Mouse (Mus musculus): ENCODE data around the gene Tradd. TPM values are rescaled to one million over a fixed set of nuclear protein-coding genes. Genes with fewer than 3 reads are reported as not detected.

Gene Tradd
- polyA plus RNA-seq, 1 experiment from 2014 or later: 17.9 TPM

MicroRNAs encoded within 50 kb of the gene (microRNA counts, 519-probe panel; counts per million panel counts)
- microRNA mmu-miR-328: 2,436 counts per million, percentile 48 among the panel's probes with 10 or more counts

Small RNA genes within 50 kb of the gene (microRNA-seq; reads per million reads assigned to microRNA genes)
- gene Gm27320 (not detected), gene Mir328 (309 reads per million, percentile 66 among the genes with 10 or more reads in this experiment)

Other genes with a start within 250 kb of the Tradd start
- gene Ces3a, start 216.0 kb downstream of the Tradd start, polyA plus RNA-seq (2015; fragmentation: Nextera tagmentation; extraction: Ambion mirVana): not detected in 2 replicates
- 0.22 and 0.23 TPM in 2 replicates for gene Ces3b, start 180.9 kb downstream of the Tradd start, polyA plus RNA-seq (2015; fragmentation: Nextera tagmentation; extraction: Ambion mirVana)
- gene Ces4a, start 132.8 kb downstream of the Tradd start, polyA plus RNA-seq (2015; fragmentation: Nextera tagmentation; extraction: Ambion mirVana): not detected in 2 replicates
- gene Cbfb, start 93.9 kb downstream of the Tradd start, polyA plus RNA-seq (2015; fragmentation: Nextera tagmentation; extraction: Ambion mirVana): 39.2 and 40.1 TPM in 2 replicates
- 17.7 and 19.6 TPM in 2 replicates for gene D230025D16Rik, start 39.5 kb downstream of the Tradd start, polyA plus RNA-seq (2015; fragmentation: Nextera tagmentation; extraction: Ambion mirVana)
- 13.6 and 17.6 TPM in 2 replicates for gene B3gnt9, start 9.5 kb downstream of the Tradd start, polyA plus RNA-seq (2015; fragmentation: Nextera tagmentation; extraction: Ambion mirVana)
- gene Fbxl8, start within 50 bp of the Tradd start, polyA plus RNA-seq (2015; fragmentation: Nextera tagmentation; extraction: Ambion mirVana): 3.1 and 4.5 TPM in 2 replicates
- 0.13 and 0.30 TPM in 2 replicates for gene Hsf4, start 5.2 kb upstream of the Tradd start, polyA plus RNA-seq (2015; fragmentation: Nextera tagmentation; extraction: Ambion mirVana)
- 3.8 and 4.7 TPM in 2 replicates for gene Nol3, start 11.5 kb upstream of the Tradd start, polyA plus RNA-seq (2015; fragmentation: Nextera tagmentation; extraction: Ambion mirVana)
- gene 4931428F04Rik, start 25.3 kb upstream of the Tradd start, polyA plus RNA-seq (2015; fragmentation: Nextera tagmentation; extraction: Ambion mirVana): 4.9 and 6.7 TPM in 2 replicates
- gene Exoc3l, start 31.5 kb upstream of the Tradd start, polyA plus RNA-seq (2015; fragmentation: Nextera tagmentation; extraction: Ambion mirVana): 12.3 and 14.2 TPM in 2 replicates
- gene E2f4, start 33.1 kb upstream of the Tradd start, polyA plus RNA-seq (2015; fragmentation: Nextera tagmentation; extraction: Ambion mirVana): 38.3 and 61.5 TPM in 2 replicates
- gene Elmo3, start 41.0 kb upstream of the Tradd start, polyA plus RNA-seq (2015; fragmentation: Nextera tagmentation; extraction: Ambion mirVana): 2.3 and 4.6 TPM in 2 replicates
- 0.62 and 1.0 TPM in 2 replicates for gene Lrrc29, start 61.7 kb upstream of the Tradd start, polyA plus RNA-seq (2015; fragmentation: Nextera tagmentation; extraction: Ambion mirVana)
- 73.0 and 89.2 TPM in 2 replicates for gene Tmem208, start 61.7 kb upstream of the Tradd start, polyA plus RNA-seq (2015; fragmentation: Nextera tagmentation; extraction: Ambion mirVana)
- gene Fhod1, start 83.3 kb upstream of the Tradd start, polyA plus RNA-seq (2015; fragmentation: Nextera tagmentation; extraction: Ambion mirVana): 1.4 and 2.3 TPM in 2 replicates
- 0.94 and 2.0 TPM in 2 replicates for gene Slc9a5, start 84.2 kb upstream of the Tradd start, polyA plus RNA-seq (2015; fragmentation: Nextera tagmentation; extraction: Ambion mirVana)
- 0.14 and 0.19 TPM in 2 replicates for gene Plekhg4, start 108.7 kb upstream of the Tradd start, polyA plus RNA-seq (2015; fragmentation: Nextera tagmentation; extraction: Ambion mirVana)
- 0.09 and 0.11 TPM in 2 replicates for gene Kctd19, start 148.9 kb upstream of the Tradd start, polyA plus RNA-seq (2015; fragmentation: Nextera tagmentation; extraction: Ambion mirVana)
- gene Lrrc36, start 149.0 kb upstream of the Tradd start, polyA plus RNA-seq (2015; fragmentation: Nextera tagmentation; extraction: Ambion mirVana): 0.08 and 0.19 TPM in 2 replicates
- 27.5 and 39.8 TPM in 2 replicates for gene Tppp3, start 206.9 kb upstream of the Tradd start, polyA plus RNA-seq (2015; fragmentation: Nextera tagmentation; extraction: Ambion mirVana)
- gene Zdhhc1, start 232.3 kb upstream of the Tradd start, polyA plus RNA-seq (2015; fragmentation: Nextera tagmentation; extraction: Ambion mirVana): 23.2 and 30.7 TPM in 2 replicates